Mouse (Mus musculus) heart, postnatal 0 days (tissue): ENCODE results near the gene D10Wsu102e.

Source experiments
- CTCF ChIP-seq: IDR thresholded peaks from 2 replicates; pipeline ENCODE4 v1.5.1; 2016; ENCODE audit warnings: antibody characterized with exemption, control low read depth, low read depth
- EP300 ChIP-seq: IDR thresholded peaks from 2 replicates; pipeline ENCODE4 v1.6.1; 2016; ENCODE audit warnings: antibody characterized with exemption, low read depth

DNA sequence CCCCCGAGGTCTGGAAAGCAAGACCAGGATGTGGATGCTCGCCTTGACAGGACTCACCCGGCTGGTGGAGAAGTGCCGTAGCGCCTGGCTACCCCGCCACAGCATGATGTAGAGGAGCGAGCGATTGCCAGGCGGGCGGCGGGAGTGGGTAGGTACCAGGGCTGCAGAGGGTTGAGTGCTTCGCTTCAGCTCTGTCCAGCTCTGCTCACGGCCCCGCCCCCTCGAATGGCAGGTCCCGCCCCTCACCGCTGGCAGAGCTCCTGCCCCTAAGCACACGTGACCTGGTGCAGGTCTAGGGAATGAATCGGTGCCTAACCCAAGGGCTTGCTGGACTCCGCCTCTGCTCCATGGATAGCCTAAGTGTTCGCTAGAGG, 173.9 kb downstream of the D10Wsu102e start, which contains the start of gene Aldh1l2:
- TF ChIP-seq EP300 (no peak), CTCF (no peak)
